Mouse (Mus musculus) urinary bladder, postnatal 25 days (tissue): ENCODE data around the gene Rap2a.

Source experiments
- DNase-seq: peaks from one replicate; pipeline ENCODE4 v3.0.0; 2022; ENCODE audit warnings: low spot score

The Rap2a gene

DNA sequence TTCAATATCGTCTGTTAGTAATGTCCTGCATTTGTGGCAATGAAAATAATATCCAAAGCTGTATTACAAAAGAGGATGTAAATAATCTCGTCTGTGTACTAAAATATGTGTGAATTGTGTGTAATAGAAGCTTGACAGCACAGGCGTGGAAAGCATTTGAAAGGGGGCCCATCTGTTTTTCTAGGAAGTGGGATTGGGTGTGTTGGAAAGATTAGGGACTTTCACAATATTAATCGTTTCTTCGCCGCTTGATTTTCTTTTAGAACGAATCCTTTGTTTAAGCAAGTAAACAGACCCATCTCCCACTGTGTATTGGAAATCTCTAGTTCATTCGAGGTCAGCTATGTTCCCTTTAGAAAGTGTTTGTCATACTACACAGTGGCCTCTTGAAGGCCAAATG, 64.2 kb downstream of the Rap2a start:
- DNase-seq = no peak

DNA sequence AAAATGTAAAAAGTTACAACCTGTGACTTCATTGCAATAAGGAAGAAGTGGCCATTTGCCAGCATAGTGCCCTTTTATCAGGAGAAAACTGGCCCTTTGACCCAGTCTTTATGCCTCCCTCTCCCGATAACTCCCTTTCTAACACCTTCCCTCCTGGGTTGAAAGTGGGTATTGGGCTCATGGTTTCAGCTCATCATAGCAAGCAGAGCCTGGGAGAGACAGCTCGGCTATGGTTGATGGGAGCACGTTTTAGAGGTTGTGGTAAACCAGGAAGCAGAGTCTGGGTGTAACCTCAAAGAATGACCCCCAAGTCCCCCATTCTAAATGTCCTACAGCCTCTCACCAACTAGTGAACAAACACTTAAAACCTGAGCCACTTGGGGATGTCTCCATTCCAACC, 64.7 kb downstream of the Rap2a start:
- DNase-seq = no peak

DNA sequence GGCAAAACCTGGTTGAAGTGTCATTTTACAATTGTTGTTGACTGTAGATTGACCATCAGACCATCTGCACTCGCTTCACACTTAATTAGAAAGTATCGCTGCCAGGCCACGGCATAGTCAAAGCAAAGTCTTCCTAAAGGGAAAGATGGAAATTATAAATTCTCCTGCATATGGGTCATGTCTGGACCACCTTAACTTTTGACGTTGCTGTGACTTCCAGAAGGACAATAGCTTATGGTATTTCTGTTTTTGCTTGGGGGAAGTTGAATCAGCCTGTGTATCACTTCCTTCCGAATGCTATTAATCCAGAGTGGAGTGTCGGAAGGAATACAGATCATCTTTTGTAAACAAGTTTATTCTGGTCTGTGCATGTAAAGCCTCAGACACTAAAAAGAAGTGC, 65.6 kb downstream of the Rap2a start:
- DNase-seq = no peak

DNA sequence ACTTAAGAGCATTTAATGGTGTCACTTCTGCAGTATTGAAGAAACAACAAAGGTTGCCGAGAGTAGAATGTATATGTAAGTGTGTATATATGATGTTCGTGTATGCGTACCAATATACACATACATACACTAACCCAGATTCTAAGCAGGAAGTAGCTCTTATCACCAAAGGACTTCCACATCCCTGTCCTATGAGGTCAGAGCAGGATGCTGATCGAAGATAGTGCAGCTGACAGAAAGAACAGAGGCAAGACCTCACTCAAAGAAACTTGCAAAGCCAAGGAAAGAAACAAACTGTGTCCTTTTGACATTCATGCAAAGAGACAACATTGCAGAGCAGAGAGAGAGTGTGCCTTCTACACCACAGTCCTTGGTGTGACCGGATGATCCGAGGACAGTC, 66.3 kb downstream of the Rap2a start:
- no peak for DNase-seq

DNA sequence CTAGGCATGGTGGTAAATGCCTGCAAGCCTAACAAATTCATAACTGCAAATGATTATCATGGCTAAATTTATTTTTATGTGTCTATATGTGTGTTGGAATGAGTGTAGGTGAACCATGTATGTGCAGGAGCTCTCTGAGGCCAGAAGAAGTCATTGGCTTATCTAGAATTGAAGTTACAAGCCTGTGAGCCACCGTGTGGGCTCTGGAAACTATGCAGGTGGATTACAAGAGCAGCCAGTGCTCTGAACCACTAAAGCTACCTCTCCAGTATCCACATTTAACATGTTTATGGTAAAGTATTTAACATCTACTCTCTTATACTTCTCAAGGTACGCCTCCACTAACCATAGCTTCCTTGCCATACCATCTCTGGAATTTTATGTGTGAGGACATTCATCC, 66.7 kb downstream of the Rap2a start:
- no peak for DNase-seq
